Mouse (Mus musculus): ENCODE results near the gene Sdccag8. TPM values are rescaled to one million over a fixed set of nuclear protein-coding genes. Genes with fewer than 3 reads are reported as not detected.

The Sdccag8 gene
- total RNA-seq (2022) = 1 to 10 TPM; 3.4 to 5.7 (median 4.1) TPM

DNA sequence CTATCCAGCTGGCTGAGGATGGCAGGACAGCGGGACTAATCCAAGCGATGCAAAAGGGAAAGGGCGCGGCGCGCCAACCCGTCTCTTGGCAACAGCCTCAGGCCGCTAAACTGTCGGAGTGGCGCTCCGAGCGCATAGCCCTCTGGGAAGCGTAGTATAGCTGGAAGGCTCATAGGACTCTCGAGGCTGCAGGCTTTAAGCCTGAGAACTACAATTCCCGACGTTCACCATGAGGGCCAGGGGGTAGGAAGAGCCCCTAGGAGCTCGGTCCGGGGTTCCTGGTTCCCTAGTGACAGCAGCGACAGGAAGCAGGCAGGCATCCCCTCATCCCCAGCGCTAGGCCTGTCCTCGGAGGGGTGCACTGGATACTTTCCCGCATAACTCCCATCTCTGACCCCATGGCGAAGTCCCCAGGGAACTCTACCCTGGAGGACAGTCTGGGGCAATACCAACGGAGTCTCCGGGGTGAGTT lies at the start of gene Sdccag8:
Sdccag8 (plus strand) TSS at position 70 of the 472 bp plus-strand sequence.
- peak; percentile 96 for DNase-seq (ENCODE audit: low spot score)

DNA sequence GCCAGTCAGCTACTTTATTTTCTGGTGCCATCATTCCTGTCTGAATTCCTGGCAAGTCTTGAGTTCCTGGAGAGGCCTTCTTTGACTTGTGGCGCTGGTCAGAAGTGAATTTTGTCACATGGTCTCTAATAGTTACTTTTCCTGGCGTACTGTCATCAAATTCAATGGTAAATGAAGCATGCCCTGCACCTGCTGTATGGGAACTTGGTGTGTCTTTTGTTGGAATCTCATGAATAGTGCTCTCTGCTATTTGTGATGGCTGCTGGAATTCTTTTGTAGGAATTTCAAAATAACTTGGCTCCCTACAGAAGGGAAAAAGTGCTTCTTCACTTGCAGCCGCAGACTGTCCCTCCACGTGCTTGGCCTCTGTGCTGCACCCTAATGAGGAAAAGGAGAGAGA lies 39.9 kb upstream of the Sdccag8 start:
- no peak for DNase-seq (ENCODE audit: low spot score)

GRCm38 (mm10) chr1:176789326-176789725 lies 25.1 kb upstream of the Sdccag8 start:
- no peak for DNase-seq (ENCODE audit: low spot score)

GRCm38 (mm10) chr1:176792175-176792574 lies 22.3 kb upstream of the Sdccag8 start:
- DNase-seq (ENCODE audit: low spot score) = no peak

DNA sequence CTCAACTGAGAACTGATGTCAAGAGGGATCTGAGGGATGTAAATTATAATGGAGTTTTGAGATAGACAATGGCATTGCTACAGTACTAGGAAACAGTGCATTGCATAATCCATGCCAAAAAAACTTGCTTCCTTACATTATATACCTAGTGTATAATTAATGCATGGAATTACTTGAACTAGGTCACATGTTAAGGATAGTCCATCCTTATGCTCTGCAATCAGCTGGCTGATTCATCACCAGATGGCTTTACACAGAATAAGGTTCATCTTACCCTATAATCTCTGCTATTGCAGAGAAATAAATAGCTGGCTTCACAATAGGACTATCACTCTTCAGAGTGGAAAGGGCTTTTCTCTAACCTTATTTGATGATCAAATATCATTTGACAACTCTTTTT lies 15.8 kb upstream of the Sdccag8 start:
- DNase-seq (ENCODE audit: low spot score) = no peak

- DNase-seq (ENCODE audit: low spot score) = peak; percentile 85
Measured at GRCm38 (mm10) chr1:176800728-176801365, 13.6 kb upstream of the Sdccag8 start.

GRCm38 (mm10) chr1:176810161-176810560 lies 4.3 kb upstream of the Sdccag8 start:
- DNase-seq (ENCODE audit: low spot score) = no peak

DNA sequence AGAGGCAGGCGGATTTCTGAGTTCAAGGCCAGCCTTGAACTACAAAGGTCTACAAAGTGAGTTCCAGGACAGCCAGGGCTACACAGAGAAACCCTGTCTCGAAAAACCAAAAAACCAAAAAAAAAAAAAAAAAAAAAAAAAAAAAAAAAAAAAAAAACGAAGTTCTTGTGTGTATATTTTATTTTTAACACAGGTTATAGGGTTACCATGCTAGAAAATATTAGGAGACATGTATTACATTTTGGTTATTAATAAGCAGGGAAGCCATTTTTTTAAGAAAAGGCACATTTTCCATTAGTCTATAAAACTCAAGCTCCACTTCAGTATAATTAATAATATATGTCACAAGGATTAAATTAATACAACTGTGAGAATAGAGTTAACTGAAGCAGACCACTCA lies 2.6 kb upstream of the Sdccag8 start:
- no peak for DNase-seq (ENCODE audit: low spot score)

GRCm38 (mm10) chr1:176812491-176813291 lies 1.8 kb upstream of the Sdccag8 start:
- DNase-seq (ENCODE audit: low spot score) = no peak

DNA sequence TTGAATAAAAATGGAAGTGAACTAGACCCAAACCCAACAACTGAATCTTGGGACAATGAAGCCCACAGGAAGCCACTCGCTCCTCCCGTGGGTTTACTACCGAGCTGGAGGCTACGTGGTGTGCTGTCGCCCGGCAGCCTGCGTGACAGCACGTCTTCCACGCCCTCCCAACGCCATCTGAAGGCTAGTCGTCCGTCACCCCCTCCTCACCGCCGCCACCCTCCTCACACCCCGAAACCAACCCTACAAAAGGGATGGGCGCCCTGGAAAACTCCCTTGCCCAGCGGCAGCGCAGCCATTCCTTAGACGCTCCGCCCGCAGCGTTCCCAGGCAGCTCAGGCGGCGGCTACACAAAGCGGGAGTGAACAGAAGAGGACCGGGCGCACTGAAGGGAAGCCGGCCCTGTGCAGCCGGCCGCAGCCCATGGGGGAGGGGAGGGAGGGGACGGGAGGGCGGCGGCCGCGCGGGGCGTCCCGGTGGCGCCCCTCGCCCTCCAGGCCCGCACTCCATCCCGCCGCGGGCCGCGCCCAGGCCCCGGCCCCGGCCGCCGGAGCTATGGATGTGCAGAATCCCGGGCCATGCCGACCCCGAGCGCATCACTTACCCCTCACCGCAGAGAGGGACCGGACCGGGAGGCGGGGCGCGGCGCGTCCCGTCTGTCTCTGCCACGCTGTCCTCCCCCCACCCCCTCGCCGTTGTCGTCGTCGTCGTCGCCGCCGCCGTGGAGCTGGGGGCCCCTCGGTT lies 996 bp upstream of the Sdccag8 start:
- peak; percentile 58 for DNase-seq (ENCODE audit: low spot score)

GRCm38 (mm10) chr1:176814036-176814420 lies 432 bp upstream of the Sdccag8 start, which contains the start of gene Cep170:
Gene Cep170, minus strand, starts transcription at chr1:176814067.
- DNase-seq (ENCODE audit: low spot score) = peak; percentile 95

DNA sequence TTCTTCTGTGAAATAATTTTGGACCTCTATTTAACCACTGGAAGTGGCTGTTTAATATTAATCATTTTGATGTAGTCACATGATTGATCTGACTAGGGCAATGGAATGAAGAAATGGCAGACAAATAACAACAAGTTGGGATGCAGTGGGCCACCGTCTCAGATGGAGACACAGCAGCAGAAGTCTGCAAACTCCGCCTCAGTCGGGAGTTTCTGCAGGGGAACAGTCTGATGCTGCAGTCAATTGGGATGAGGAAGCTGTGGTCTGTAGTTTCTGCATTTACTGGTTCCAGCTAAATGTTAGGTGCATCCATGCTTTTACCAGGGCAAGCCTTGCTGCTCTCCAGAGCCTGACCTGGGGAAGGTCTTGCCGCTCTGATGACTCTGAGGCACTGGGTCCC lies 2.3 kb downstream of the Sdccag8 start:
- DNase-seq (ENCODE audit: low spot score) = no peak

DNA sequence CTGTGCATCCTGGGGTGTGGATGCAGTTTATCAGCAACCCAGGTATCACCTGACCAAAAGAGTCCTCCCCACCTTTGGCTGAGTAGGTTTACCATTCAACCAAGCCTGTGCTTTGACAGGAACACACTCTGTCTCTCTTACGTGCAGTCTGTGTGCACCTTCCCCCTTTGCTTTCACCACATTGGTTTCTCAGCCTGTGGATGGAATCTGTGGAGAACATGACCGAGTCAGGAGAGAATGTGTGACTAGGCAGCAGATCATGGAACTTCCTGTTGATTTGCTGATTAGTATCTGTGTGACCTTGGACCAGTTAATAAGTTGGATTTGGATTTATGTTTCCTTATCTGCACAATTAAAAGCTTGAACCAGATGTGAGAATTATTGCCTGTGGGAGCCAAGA lies 3.7 kb downstream of the Sdccag8 start:
- no peak for DNase-seq (ENCODE audit: low spot score)

GRCm38 (mm10) chr1:176818763-176819162 lies 4.3 kb downstream of the Sdccag8 start:
- DNase-seq (ENCODE audit: low spot score) = peak; percentile 77

DNA sequence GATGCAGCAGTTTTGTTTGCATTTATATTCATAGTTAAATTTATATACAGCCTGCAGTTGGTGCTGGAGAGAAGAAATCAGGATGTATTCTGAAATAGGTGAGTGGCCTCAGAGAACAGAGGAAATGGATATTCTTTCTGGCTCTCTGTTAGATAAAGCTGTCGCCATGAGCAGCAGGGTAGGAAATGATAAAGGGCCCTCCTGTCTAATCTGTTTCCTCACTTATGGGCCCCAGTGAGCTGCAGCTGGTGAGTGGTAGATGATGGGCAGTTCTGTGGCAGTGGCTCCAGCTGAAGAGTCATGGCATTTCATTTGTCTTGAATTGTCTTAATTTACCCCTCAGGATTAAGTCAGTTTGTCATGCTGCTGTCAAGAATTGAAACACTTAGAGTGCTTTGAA lies 7.5 kb downstream of the Sdccag8 start:
- no peak for DNase-seq (ENCODE audit: low spot score)

DNA sequence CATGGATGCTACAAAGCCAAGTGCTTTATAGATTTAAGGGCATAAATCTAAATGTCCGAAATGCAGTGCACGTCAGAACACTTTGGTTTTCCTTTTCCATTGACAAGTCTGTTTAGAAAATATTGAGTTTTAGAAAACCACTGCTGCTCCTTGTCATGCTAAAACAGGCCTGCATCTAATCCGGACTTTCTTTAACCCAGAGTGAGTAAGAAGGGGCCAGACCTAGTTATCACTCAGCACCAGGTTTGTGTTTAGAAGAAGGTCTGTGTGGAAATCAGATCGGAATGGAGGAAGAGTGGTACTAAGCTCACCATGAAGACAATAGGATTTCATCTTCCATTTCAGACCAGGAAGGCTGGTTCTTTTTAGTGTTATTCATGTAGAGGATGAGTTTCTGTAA lies 8.5 kb downstream of the Sdccag8 start:
- no peak for DNase-seq (ENCODE audit: low spot score)

DNA sequence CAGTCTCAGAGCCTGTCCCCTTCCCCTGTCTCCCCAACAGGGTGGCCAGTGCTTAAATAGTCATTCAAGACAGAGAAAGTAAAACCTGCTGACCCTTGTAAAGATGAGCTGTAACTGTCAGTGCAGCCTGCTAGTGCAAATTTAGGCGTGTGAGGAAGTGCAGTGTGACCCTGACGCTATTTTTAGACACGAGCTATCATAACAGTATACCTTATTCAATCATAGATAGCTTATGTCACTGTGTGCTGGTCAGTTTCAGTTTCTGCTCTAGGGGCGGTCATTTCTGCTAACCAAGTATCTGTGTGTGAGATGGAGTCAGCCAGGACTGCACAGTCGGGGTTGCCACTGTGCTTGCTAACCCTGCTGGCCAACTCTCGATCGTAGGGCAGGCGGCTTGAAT lies 9.4 kb downstream of the Sdccag8 start:
- DNase-seq (ENCODE audit: low spot score) = no peak

DNA sequence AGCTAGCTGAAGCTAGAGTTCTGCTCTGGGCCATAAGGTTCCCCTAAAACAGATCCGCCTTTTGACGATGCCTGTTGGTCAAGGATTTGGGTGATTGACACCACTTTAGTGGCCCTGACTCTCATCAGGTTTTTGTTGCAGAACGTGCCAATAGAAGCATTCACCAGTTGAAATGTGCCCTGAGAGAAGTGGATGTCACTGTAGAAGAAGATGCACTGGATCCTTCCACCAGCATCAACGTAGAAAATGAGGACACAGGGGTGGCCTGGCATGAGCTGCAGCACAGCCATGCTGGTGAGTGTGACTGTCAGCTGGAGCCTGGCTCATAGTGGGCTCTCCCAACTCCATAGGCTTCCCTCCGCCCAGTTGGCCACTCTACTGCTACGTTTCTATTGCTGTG lies 10.2 kb downstream of the Sdccag8 start:
- no peak for DNase-seq (ENCODE audit: low spot score)

DNA sequence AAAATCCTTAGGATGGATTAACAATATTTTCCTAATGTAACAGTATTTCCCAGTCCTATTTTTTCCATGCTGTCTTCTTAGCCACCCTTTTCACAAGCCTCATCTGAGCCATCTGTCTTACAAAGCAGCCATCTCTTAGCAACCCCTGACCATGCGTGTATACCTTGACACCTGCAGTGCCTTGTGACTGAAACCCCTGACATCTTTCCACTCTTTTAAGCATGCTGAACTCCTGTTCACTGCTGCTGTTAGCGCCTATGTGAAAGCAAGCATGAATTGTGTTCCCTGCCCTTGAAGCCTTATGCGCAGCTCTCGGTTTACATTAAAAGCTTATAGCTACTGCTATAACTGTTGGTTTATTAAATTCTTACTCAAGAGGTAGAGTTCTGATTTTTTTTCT lies 10.6 kb downstream of the Sdccag8 start:
- no peak for DNase-seq (ENCODE audit: low spot score)

GRCm38 (mm10) chr1:176826186-176826585 lies 11.7 kb downstream of the Sdccag8 start:
- DNase-seq (ENCODE audit: low spot score) = no peak

- no peak for DNase-seq (ENCODE audit: low spot score)
Measured at GRCm38 (mm10) chr1:176826931-176827330, 12.5 kb downstream of the Sdccag8 start.

DNA sequence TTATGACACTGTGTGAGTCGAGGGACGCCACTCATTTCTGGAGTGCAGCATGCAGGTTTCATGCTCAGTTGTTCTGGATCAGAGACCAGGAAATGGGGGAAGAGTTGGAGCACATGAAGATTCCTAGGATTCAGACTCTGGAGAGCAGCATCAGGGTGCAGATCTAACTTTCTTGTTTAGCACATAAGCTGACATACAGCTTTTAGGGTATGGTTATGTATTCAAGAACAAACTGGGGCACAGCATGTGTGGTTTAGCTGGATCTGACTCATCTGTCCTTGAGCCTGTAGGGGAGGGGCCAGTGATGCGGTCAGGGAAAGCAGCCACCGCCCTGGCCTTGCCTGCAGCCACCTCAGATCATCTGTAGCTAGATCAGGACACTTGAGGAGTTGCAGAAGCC lies 12.9 kb downstream of the Sdccag8 start:
- no peak for DNase-seq (ENCODE audit: low spot score)

Measured in heart, adult 8-10 months (tissue).